Mouse (Mus musculus) T-helper 17 cell (primary cell): Measurements from ENCODE around the gene Dph3.

Source experiments
- in situ Hi-C, 2 experiments: fragments of 300-600 bp; cut with MboI, MseI; formaldehyde crosslinking; loops; 1 replicate in 1 of 2; 2 replicates in 1 of 2; pipeline ENCODE4 v1.15.1; 2025; ENCODE audit warnings: high pct_unique_total_duplicates in 2 of 2

Gene Dph3

GRCm38 (mm10) chr14:32086226-32086625 is 697 bp upstream of the Dph3 start:
- in situ Hi-C loops, result loop anchor here (10.0 kb wide), 2 partner anchors 1021 to 1061 kb away; no protein-coding TSS in a partner anchor

GRCm38 (mm10) chr14:32084761-32085485 is 606 bp downstream of the Dph3 start, which contains the start of gene Oxnad1:
Gene Oxnad1 (plus strand): TSS chr14:32085374.
- in situ Hi-C loops, result loop anchor here (10.0 kb wide), 2 partner anchors 1020 to 1060 kb away; no protein-coding TSS in a partner anchor

DNA sequence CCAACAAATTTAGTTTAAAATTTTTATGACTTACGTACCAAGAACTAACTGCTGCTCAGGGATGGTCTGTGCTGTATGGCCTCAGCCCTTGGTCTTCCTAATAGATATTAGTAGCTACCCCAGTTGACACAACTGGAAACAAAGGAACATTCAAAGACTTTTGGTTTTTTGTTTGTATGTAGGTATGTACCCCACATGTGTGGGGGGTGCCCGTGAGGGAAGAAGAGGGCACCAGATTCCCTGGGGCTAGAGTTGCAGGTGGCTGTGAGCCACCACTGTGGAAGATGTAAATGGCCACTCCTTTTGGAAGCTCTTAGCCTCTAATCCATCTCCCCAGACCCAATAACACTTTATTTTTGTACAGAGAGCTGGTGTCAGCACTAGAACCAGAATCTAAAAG is 2.1 kb downstream of the Dph3 start:
- in situ Hi-C loops, result loop anchor here (10.0 kb wide), 2 partner anchors 1019 to 1059 kb away; no protein-coding TSS in a partner anchor

GRCm38 (mm10) chr14:32082891-32083290 is 2.6 kb downstream of the Dph3 start:
- in situ Hi-C loops, result loop anchor here (10.0 kb wide), 2 partner anchors 1018 to 1058 kb away; no protein-coding TSS in a partner anchor

GRCm38 (mm10) chr14:32081026-32081425 is 4.5 kb downstream of the Dph3 start:
- in situ Hi-C loops, result loop anchor here (10.0 kb wide), 2 partner anchors 1016 to 1056 kb away; no protein-coding TSS in a partner anchor

GRCm38 (mm10) chr14:32076896-32077575 is 8.5 kb downstream of the Dph3 start:
- in situ Hi-C loops, result no loop called here

- in situ Hi-C loops, result no loop called here
These were observed 11.6 kb downstream of the Dph3 start for GRCm38 (mm10) chr14:32073901-32074300.

DNA sequence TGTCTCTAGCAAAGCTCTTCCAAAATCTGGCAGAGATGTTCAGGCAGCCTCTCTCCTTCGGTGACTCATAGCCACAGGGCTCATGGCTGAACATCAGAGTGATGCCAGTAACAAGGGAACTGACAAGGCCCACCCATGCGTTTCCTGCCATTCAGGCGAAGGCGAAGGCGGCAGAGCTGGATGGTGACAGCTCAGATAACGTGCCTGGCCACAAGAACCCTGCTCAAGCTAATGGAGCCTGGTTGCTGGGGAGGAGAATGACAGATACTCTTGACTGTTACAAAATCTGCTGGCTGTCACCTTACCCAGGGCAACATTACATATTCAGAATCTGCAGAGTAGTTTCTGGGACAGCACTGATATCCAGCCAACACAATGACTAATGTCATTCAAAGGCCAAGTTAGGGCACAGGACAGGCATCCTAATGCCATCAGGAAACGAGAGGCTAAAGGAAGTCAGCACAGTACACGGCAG is 12.3 kb downstream of the Dph3 start:
- in situ Hi-C loops, result no loop called here

DNA sequence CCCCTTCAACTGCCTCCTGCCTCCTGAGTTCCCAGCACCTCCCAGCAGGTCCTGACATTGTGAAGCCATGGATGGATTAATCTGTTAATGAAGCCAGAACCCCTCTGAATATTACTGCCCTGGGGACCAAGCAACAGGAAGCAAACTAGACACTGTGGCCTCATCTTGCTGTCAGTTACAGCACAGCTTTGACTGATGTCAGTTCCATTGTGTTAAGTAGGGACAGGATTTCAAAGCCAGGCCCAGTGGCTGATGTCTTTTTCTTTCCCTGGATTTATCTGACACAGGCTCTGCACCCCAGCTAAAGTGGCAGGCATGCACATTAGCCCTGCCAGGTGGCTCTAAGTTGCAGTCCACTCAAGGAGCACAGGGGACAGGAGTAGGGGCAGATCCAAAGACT is 12.7 kb downstream of the Dph3 start:
- in situ Hi-C loops, result no loop called here

GRCm38 (mm10) chr14:32061398-32061797 is 24.1 kb downstream of the Dph3 start:
- in situ Hi-C loops, result loop anchor here (10.0 kb wide), 1 partner anchor 407 kb away; no protein-coding TSS in a partner anchor

DNA sequence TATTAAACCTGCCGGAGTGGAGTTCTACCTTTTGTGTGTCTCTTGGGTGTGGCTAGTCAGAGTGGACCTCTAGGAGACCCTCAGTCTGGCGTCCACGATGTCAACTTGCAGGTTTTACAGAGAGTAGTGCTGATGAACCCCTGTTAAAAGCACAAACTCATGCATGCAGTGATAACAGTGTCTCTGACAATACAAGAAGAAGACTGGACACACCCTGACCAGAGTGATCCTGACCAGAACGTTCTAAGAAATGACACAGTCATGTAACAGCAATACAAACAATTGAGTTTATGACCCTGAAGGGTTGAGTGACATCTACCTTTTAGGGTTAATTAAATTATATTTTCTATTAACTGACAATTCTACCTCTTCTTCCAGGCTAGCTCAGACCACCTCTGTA is 27.9 kb downstream of the Dph3 start:
- in situ Hi-C loops, result loop anchor here in 1 of 2 experiments (5.0 kb wide), 1 partner anchor 100 kb away; no protein-coding TSS in a partner anchor

GRCm38 (mm10) chr14:32056675-32057074 is 28.9 kb downstream of the Dph3 start:
- in situ Hi-C loops, result loop anchor here in 1 of 2 experiments (5.0 kb wide), 1 partner anchor 99 kb away; no protein-coding TSS in a partner anchor

DNA sequence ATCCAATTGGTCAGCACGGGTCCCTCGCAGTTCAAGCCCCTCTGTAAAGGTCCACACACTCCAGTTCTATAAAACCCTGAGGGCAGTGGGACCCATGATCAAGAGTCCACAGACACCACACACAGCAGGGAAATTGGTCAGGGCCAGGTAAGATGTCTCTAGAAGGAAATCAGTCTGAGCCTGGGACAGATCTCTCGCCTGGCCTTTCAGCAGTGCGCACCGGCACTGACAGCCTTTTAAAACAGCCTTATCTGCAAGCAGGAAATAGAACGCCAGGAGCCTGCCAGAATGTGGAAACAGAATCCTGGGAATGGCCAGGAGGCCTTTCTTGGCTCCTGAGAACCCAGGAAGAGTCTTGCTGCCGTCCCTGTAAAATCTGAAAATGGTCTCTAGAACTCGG is 29.7 kb downstream of the Dph3 start:
- in situ Hi-C loops, result loop anchor here in 1 of 2 experiments (5.0 kb wide), 1 partner anchor 98 kb away; no protein-coding TSS in a partner anchor

DNA sequence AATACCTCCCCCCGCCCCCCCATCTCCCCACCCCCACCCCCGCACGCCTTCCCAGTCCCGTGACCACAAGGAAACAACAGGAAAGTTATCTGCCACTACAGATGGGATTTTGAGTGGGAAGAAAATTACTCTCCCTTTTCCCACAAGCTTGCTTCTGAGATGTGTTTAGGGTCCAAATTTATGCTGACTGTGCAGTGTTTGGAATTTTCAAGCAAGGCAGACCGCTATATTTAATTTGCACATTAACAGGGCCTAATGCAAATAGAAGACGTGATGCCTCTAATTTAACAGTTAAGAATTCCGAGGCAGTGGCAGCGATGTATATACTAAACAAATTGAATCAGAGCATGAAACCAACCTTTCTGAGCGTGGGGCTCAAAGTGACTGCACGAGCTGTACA is 30.7 kb downstream of the Dph3 start:
- in situ Hi-C loops, result loop anchor here in 1 of 2 experiments (5.0 kb wide), 1 partner anchor 97 kb away; no protein-coding TSS in a partner anchor

- in situ Hi-C loops, result no loop called here
These were observed 31.6 kb downstream of the Dph3 start for GRCm38 (mm10) chr14:32053895-32054294.

GRCm38 (mm10) chr14:32050171-32050570 is 35.4 kb downstream of the Dph3 start:
- in situ Hi-C loops, result no loop called here

DNA sequence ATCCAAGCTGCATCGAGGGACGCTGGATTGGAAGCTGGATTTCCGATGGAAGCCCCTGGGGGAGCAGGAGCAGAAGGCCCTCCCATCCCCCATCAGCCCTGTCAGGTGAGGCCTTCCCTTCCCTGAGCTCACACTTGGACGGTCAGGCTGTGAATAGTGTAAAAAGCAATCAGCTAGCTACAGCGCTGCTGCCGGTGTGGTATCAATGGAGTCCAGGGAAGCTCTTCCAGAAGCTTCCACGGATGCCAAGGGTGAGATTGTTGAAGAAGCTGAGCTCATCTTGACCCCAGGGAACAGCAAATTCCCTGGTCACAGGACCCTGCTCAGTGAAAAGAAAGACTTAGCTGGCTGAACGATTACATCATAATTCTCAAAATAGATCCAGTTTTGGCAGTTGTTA is 39.2 kb downstream of the Dph3 start:
- in situ Hi-C loops, result no loop called here

DNA sequence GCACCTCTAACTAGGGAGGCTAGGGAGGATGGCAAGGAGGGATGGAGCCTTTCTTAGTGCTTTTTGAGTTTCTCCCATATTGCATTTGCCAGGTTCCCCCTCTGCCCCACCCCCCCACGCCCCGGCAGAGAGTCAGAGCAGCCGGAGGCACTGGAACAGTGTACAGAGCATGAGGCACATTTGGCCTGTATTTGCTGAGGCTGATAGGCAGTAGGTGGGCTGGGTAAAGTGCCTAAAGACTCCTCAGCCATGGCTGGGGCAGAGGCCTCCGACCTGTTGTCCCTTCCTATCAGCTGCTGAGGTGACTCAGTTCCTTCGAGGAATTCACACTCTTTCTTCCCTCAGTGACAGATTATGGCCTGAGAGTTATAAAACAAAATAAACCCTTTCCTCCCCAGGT is 43.4 kb downstream of the Dph3 start:
- in situ Hi-C loops, result no loop called here

DNA sequence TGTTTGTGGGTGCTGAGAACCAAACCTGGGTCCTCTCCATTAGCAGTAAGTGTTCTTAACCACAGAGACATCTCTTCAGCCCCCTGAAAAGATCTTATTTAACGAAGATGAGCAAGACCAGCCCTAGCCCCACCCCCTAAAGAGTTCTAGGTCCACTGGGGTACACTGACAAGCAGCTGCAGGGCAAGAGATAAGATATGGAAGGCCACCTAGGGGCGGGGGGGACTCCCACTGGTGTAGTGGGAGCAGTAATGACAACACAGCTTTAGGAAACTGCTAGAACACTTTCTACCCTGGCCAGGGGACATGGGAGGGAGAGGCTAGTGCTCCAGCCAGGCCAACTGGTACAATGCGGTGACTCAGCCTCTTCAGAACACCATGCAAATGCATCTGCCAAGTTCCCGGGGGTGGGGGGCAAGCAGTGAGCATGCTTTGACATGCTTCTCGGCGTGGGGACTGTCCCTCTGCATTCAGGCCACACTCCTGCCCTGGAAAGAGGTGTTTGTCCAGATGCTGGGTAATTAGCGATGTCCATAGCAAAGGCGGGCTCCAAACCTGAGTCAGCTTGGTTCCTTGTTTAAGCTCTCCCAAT is 47.8 kb downstream of the Dph3 start:
- in situ Hi-C loops, result loop anchor here in 1 of 2 experiments (10.0 kb wide), 1 partner anchor 83 kb away; no protein-coding TSS in a partner anchor

DNA sequence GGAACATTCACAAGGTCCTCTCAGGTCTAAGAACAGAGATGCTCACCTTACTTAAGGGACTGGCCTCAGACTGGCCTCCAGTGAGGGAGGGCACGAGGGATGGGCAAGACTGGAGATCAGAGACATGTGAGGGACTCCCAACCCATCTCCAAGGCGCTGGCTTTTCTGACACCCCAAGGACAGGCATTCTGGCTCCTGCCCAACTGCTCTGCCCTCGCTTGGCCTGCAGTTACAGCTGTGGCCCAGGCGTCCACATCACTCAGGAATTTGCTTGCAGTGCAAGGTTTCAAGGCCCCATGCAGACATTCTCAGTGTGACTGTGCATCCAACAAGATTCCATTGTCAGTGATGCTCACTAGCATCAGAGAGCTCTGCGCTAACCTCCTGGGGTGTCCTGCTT is 49.0 kb downstream of the Dph3 start:
- in situ Hi-C loops, result loop anchor here in 1 of 2 experiments (10.0 kb wide), 1 partner anchor 82 kb away; no protein-coding TSS in a partner anchor

GRCm38 (mm10) chr14:32032522-32032921 is 53.0 kb downstream of the Dph3 start:
- in situ Hi-C loops, result loop anchor here (5.0 to 10.0 kb wide), 3 partner anchors 75 to 235 kb away; no protein-coding TSS in a partner anchor
